Comparison of ENCODE assay signal across 13 mouse cellular contexts in the genomic region with DNA sequence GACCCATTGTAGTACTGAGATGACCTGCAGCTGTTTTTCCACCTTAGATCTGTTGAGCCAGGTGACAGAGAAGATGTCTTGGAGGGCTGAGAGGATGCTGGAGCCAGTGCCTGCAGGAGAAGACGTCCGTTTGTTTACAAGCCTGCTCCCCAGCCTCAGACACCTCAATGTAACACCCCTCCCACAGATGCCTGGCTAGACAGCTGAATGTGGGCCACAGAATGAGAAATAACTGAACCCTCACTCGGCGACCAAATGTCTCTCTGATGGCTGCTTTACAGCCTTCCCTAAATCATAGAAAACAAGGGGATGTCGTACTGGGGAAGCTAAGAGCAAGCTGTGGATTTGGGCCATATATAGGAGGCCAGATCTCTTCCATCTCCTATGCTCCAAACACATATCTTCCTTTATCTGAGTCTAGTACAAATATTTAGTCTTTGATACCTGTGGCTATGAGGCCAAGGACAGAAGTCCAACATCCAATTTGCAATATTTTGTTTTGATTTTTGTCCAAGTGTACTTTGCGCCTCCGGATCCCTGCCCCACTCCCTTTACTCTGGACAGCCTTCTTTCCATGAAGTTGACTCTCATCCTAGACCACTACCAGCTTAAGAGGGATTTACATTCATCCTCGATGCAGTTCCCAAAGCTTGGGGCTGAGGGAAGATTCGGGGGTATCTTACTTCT.
"Had no signal": no experiment of that assay in that cellular context is flagged by ENCODE, and none has a peak within 500 bp of the region (broad histone marks: within the 10 kb centered on the region; RNA-seq: fewer than 3 reads in every experiment).

No protein-coding gene starts in this region.

- H3K36me3 ChIP-seq: limb, embryonic 10.5 days; midbrain, embryonic 10.5 days; midbrain, embryonic 15.5 days; neural tube, embryonic 12.5 days had no signal

- DNase-seq: lung, adult 2 months; retina, postnatal 1 day; right cerebral cortex, postnatal 14 days; thymus, adult 18-20 months; thymus, postnatal 25 days had no signal

- H3K9ac ChIP-seq: hindbrain, embryonic 14.5 days; midbrain, embryonic 15.5 days; neural tube, embryonic 12.5 days had no signal

- H3K4me3 ChIP-seq: left cerebral cortex, adult 2 months; limb, embryonic 10.5 days; midbrain, embryonic 10.5 days; midbrain, embryonic 15.5 days; neural tube, embryonic 12.5 days had no signal

- ATAC-seq: intestine, embryonic 16.5 days; lung, postnatal 0 days; midbrain, embryonic 15.5 days had no signal

- H3K9me3 ChIP-seq: limb, embryonic 10.5 days; midbrain, embryonic 10.5 days; midbrain, embryonic 15.5 days; neural tube, embryonic 12.5 days had no signal

- H3K27me3 ChIP-seq: midbrain, embryonic 15.5 days; neural tube, embryonic 12.5 days had no signal

- H3K4me2 ChIP-seq: hindbrain, embryonic 14.5 days; midbrain, embryonic 15.5 days; neural tube, embryonic 12.5 days had no signal

- H3K4me1 ChIP-seq: midbrain, embryonic 10.5 days; midbrain, embryonic 15.5 days; neural tube, embryonic 12.5 days had no signal

- H3K27ac ChIP-seq: hindbrain, embryonic 14.5 days; left cerebral cortex, adult 2 months; limb, embryonic 10.5 days; midbrain, embryonic 10.5 days; midbrain, embryonic 15.5 days; neural tube, embryonic 12.5 days had no signal
